In the genomic region with DNA sequence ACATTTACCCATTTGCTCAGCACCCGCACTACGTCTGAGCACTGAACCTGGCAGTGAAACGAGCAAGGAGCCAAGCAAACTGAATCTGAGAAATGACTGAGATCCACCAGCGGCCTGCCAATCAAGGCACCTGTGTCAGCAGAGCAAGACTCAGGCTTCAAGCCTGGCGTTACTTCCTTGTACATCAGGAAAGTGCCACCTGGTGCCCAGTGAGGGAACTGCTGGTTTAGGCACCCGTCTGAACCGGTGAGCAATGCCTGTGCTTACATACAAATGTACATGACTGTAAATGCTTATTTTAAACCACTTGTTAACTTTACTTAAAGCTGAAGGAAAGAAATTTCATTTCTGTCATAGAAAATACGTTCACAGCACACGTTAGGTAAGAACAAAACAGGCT, we compare ENCODE assay signal across 9 mouse cellular contexts. TPM values are rescaled to one million over a fixed set of nuclear protein-coding genes. Genes with fewer than 3 reads are reported as not detected.
DNase-seq lines count a peak whose midpoint lies in the region; ATAC-seq and TF ChIP-seq lines count a peak whose summit lies in the region.
"Had no signal": no experiment of that assay in that cellular context is flagged by ENCODE, and none has a peak within 500 bp of the region (broad histone marks: within the 10 kb centered on the region; RNA-seq: fewer than 3 reads in every experiment).

No protein-coding gene starts in this region.

- intact Hi-C loops in gastrocnemius, postnatal 14 days (cut with DNase I; ENCODE audit: low total_unique reads): no loop called here

- no peaks in the 10 kb centered on the region for H3K27me3 ChIP-seq in liver, embryonic 13.5 days
- H3K27me3 ChIP-seq in thymus, adult 2 months (ENCODE audit: control insufficient read depth, insufficient read depth, low read length): no peaks in the 10 kb centered on the region
- H3K27me3 ChIP-seq: limb, embryonic 12.5 days had no signal

- no peak overlapping the region for H3K9ac ChIP-seq in liver, embryonic 13.5 days
- H3K9ac ChIP-seq: limb, embryonic 12.5 days had no signal

- H3K4me1 ChIP-seq in liver, embryonic 13.5 days (replicated peaks): peaks cover 52% of the 10 kb centered on the region
- H3K4me1 ChIP-seq in thymus, adult 2 months (replicated peaks; ENCODE audit: control insufficient read depth, insufficient read depth, low read length): peaks cover 36% of the 10 kb centered on the region

- H3K36me3 ChIP-seq in liver, embryonic 13.5 days: no peaks in the 10 kb centered on the region
- H3K36me3 ChIP-seq in thymus, adult 2 months (ENCODE audit: control insufficient read depth, insufficient read depth, low read length): no peaks in the 10 kb centered on the region

- H3K27ac ChIP-seq in liver, embryonic 13.5 days: no peak overlapping the region
- H3K27ac ChIP-seq in thymus, adult 2 months (ENCODE audit: control insufficient read depth, insufficient read depth, low read length): no peak overlapping the region
- H3K27ac ChIP-seq: limb, embryonic 12.5 days had no signal

- ATAC-seq in common myeloid progenitor, adult 5-6 weeks (replicated peaks; ENCODE audit: low read depth, poor library complexity, severe bottlenecking): peak; percentile 81
- ATAC-seq in liver, embryonic 13.5 days (ENCODE audit: low read depth): peak; percentile 54

- no peak overlapping the region for H3K4me2 ChIP-seq in liver, embryonic 13.5 days
- H3K4me2 ChIP-seq: limb, embryonic 12.5 days had no signal

- H3K9me3 ChIP-seq in liver, embryonic 13.5 days (replicated peaks): no peaks in the 10 kb centered on the region
- H3K9me3 ChIP-seq: limb, embryonic 12.5 days had no signal

- TF ChIP-seq CTCF in thymus, adult 2 months (IDR thresholded peaks at IDR 0.05; ENCODE audit: borderline replicate concordance, control insufficient read depth, extremely low read depth, insufficient read depth, low read length, poor library complexity): peak; percentile 78; the same call in 1 of the 2 replicates

- H3K4me3 ChIP-seq in liver, embryonic 13.5 days (replicated peaks): no peak overlapping the region
- no peak overlapping the region for H3K4me3 ChIP-seq in thymus, adult 2 months (ENCODE audit: control insufficient read depth, insufficient read depth, low read length)
- H3K4me3 ChIP-seq: limb, embryonic 12.5 days had no signal

- peak; percentile 89 to 93 for DNase-seq in B cell, adult 2 months
- peak; percentile 95 for DNase-seq in ZHBTc4 (ENCODE audit: low read depth, low spot score)
- DNase-seq in gastrocnemius, postnatal 14 days: peak; percentile 81
- DNase-seq in kidney, adult 9 months: peak; percentile 93
- DNase-seq in liver, embryonic 13.5 days: peak; percentile 69
- DNase-seq in ovary, postnatal 10 days (ENCODE audit: low spot score): peak; percentile 59
- DNase-seq in thymus, adult 2 months: peak; percentile 95

- 31% methylated on average over 9 of the region's 9 CpGs for WGBS in liver, embryonic 13.5 days (ENCODE audit: insufficient replicate concordance)
- 38% methylated on average over 9 of the region's 9 CpGs for WGBS in thymus, adult 2 months

- no peak for TF ChIP-seq POLR2A in thymus, adult 2 months (IDR thresholded peaks at IDR 0.05; ENCODE audit: control insufficient read depth, extremely low read depth, insufficient read depth, low read length, poor library complexity)

RNA-seq across cellular contexts. Expression of a gene that starts 32.9 kb away (rescaled TPM):
- not detected in 2 replicates for total RNA-seq in common myeloid progenitor, adult 5-6 weeks (2017)
- under 1 TPM; 0.22 to 0.27 TPM for total RNA-seq in gastrocnemius, postnatal 14 days (2021)
- 1.1 and 1.2 TPM in 2 replicates for polyA plus RNA-seq in liver, embryonic 13.5 days (2015; fragmentation: Nextera tagmentation; extraction: Ambion mirVana)
- 6.9 TPM in 2 replicates for polyA plus RNA-seq in thymus, adult 2 months (2012; rRNA removed)

RNA-seq across cellular contexts. Expression of a gene that starts 44.7 kb away (rescaled TPM):
- total RNA-seq in common myeloid progenitor, adult 5-6 weeks (2017): 7.0 and 9.2 TPM in 2 replicates
- 10 to 100 TPM; 38.3 to 48.7 TPM for total RNA-seq in gastrocnemius, postnatal 14 days (2021)
- polyA plus RNA-seq in liver, embryonic 13.5 days (2015; fragmentation: Nextera tagmentation; extraction: Ambion mirVana): 1.1 and 1.4 TPM in 2 replicates
- 98.7 and 119 TPM in 2 replicates for polyA plus RNA-seq in thymus, adult 2 months (2012; rRNA removed)
